ENCODE assay signal across 8 mouse cellular contexts in genomic region chr4:155833836-155834235, GRCm38 (mm10). TPM values are rescaled to one million over a fixed set of nuclear protein-coding genes. Genes with fewer than 3 reads are reported as not detected.
DNase-seq lines count a peak whose midpoint lies in the region; ATAC-seq and TF ChIP-seq lines count a peak whose summit lies in the region.

No protein-coding gene starts in this region.

- no peak overlapping the region; the same call in 1 of the 2 replicates for H3K4me2 ChIP-seq in midbrain, embryonic 13.5 days (replicated peaks)

- no peaks in the 10 kb centered on the region for H3K27me3 ChIP-seq in embryonic facial prominence, embryonic 10.5 days (replicated peaks; ENCODE audit: low read depth, poor library complexity, severe bottlenecking)
- no peaks in the 10 kb centered on the region for H3K27me3 ChIP-seq in limb, embryonic 10.5 days (ENCODE audit: low read depth, poor library complexity, severe bottlenecking)
- H3K27me3 ChIP-seq in midbrain, embryonic 13.5 days, result no peaks in the 10 kb centered on the region
- no peaks in the 10 kb centered on the region for H3K27me3 ChIP-seq in spleen, adult 2 months (ENCODE audit: control insufficient read depth, insufficient read depth, low read length)

- H3K9ac ChIP-seq in midbrain, embryonic 13.5 days (replicated peaks), result no peak overlapping the region

- no peak; the same call in 1 of the 2 replicates for TF ChIP-seq CTCF in spleen, adult 2 months (IDR thresholded peaks at IDR 0.05; ENCODE audit: extremely low read depth, insufficient read depth, insufficient read length, insufficient replicate concordance)

- H3K27ac ChIP-seq in embryonic facial prominence, embryonic 10.5 days (replicated peaks), result no peak overlapping the region
- no peak overlapping the region for H3K27ac ChIP-seq in limb, embryonic 10.5 days
- H3K27ac ChIP-seq in midbrain, embryonic 13.5 days, result peak overlapping the region; percentile 44; the same call in 1 of the 2 replicates
- H3K27ac ChIP-seq in spleen, adult 2 months (ENCODE audit: insufficient read depth, low read length), result peak overlapping the region; percentile 23; the same call in 1 of the 2 replicates

- ATAC-seq in granulocyte monocyte progenitor cell, adult 5-6 weeks (replicated peaks; ENCODE audit: poor library complexity, severe bottlenecking), result peak; percentile 42
- ATAC-seq in midbrain, embryonic 13.5 days, result peak; percentile 41; the same call in 1 of the 2 replicates

- H3K9me3 ChIP-seq in embryonic facial prominence, embryonic 10.5 days, result no peaks in the 10 kb centered on the region
- no peaks in the 10 kb centered on the region for H3K9me3 ChIP-seq in limb, embryonic 10.5 days (replicated peaks)
- no peaks in the 10 kb centered on the region for H3K9me3 ChIP-seq in midbrain, embryonic 13.5 days

- peak overlapping the region; percentile 23; the same call in 1 of the 2 replicates for H3K4me3 ChIP-seq in embryonic facial prominence, embryonic 10.5 days
- H3K4me3 ChIP-seq in limb, embryonic 10.5 days, result peak overlapping the region; percentile 14; the same call in 1 of the 2 replicates
- no peak overlapping the region for H3K4me3 ChIP-seq in midbrain, embryonic 13.5 days (replicated peaks)
- no peak overlapping the region for H3K4me3 ChIP-seq in spleen, adult 2 months (ENCODE audit: extremely low read depth, insufficient read depth, insufficient read length)

- 39% methylated on average over 2 of the region's 2 CpGs for WGBS in embryonic facial prominence, embryonic 10.5 days
- WGBS in limb, embryonic 10.5 days, result 39% methylated on average over 2 of the region's 2 CpGs
- 41% methylated on average over 2 of the region's 2 CpGs for WGBS in midbrain, embryonic 13.5 days
- 43% methylated on average over 2 of the region's 2 CpGs for WGBS in spleen, adult 2 months

- peaks cover 36% of the 10 kb centered on the region for H3K4me1 ChIP-seq in embryonic facial prominence, embryonic 10.5 days
- H3K4me1 ChIP-seq in limb, embryonic 10.5 days, result peaks cover 38% of the 10 kb centered on the region
- peaks cover 25% of the 10 kb centered on the region for H3K4me1 ChIP-seq in midbrain, embryonic 13.5 days (replicated peaks)
- H3K4me1 ChIP-seq in spleen, adult 2 months (ENCODE audit: control insufficient read depth, insufficient read depth, insufficient read length), result peaks cover 9% of the 10 kb centered on the region; the same call in 1 of the 2 replicates

- DNase-seq in urinary bladder, adult 18-20 months (ENCODE audit: low spot score in 2 of 2), result peak; percentile 40 to 75
- DNase-seq in urinary bladder, postnatal 10 days (ENCODE audit: low spot score), result no peak
- peak; percentile 76 for DNase-seq in embryonic facial prominence, embryonic 10.5 days (ENCODE audit: low spot score)
- peak; percentile 77 for DNase-seq in kidney, adult 11 months
- peak; percentile 69 for DNase-seq in limb, embryonic 10.5 days (ENCODE audit: low spot score)
- DNase-seq in spleen, adult 2 months (ENCODE audit: low read depth in 1 of 2, low spot score in 2 of 2), result peak; percentile 34 to 58

- H3K36me3 ChIP-seq in embryonic facial prominence, embryonic 10.5 days (replicated peaks), result peaks cover 34% of the 10 kb centered on the region
- peaks cover 23% of the 10 kb centered on the region for H3K36me3 ChIP-seq in limb, embryonic 10.5 days
- H3K36me3 ChIP-seq in midbrain, embryonic 13.5 days, result peaks cover 12% of the 10 kb centered on the region; the same call in 1 of the 2 replicates
- H3K36me3 ChIP-seq in spleen, adult 2 months (ENCODE audit: control insufficient read depth, insufficient read depth, low read length), result no peaks in the 10 kb centered on the region

- TF ChIP-seq POLR2A in spleen, adult 2 months (IDR thresholded peaks at IDR 0.05; ENCODE audit: low read depth, low read length), result no peak

RNA-seq across cellular contexts. Expression of gene Aurkaip1, which starts 2.8 kb away (rescaled TPM):
- polyA plus RNA-seq in embryonic facial prominence, embryonic 10.5 days (2016; fragmentation: Nextera tagmentation; extraction: Ambion mirVana), result 170 and 178 TPM in 2 replicates
- total RNA-seq in granulocyte monocyte progenitor cell, adult 5-6 weeks (2014; fragmentation: Nextera tagmentation), result 130 and 149 TPM in 2 replicates
- total RNA-seq in granulocyte monocyte progenitor cell, adult 5-6 weeks (2017), result 101 and 159 TPM in 2 replicates
- polyA plus RNA-seq in limb, embryonic 10.5 days (2016; fragmentation: Nextera tagmentation; extraction: Ambion mirVana), result 186 and 204 TPM in 2 replicates
- 140 and 146 TPM in 2 replicates for polyA plus RNA-seq in midbrain, embryonic 13.5 days (2015; fragmentation: Nextera tagmentation; extraction: Ambion mirVana)
- 88.7 and 144 TPM in 2 replicates for polyA plus RNA-seq in spleen, adult 2 months (2012; rRNA removed)

RNA-seq across cellular contexts. Expression of gene Mxra8, which starts 5.6 kb away (rescaled TPM):
- polyA plus RNA-seq in embryonic facial prominence, embryonic 10.5 days (2016; fragmentation: Nextera tagmentation; extraction: Ambion mirVana), result 43.6 and 43.9 TPM in 2 replicates
- 0.39 TPM in 1 of 2 replicates, not detected in the other for total RNA-seq in granulocyte monocyte progenitor cell, adult 5-6 weeks (2014; fragmentation: Nextera tagmentation)
- total RNA-seq in granulocyte monocyte progenitor cell, adult 5-6 weeks (2017), result not detected in 2 replicates
- 39.2 and 48.9 TPM in 2 replicates for polyA plus RNA-seq in limb, embryonic 10.5 days (2016; fragmentation: Nextera tagmentation; extraction: Ambion mirVana)
- polyA plus RNA-seq in midbrain, embryonic 13.5 days (2015; fragmentation: Nextera tagmentation; extraction: Ambion mirVana), result 17.9 and 22.2 TPM in 2 replicates
- polyA plus RNA-seq in spleen, adult 2 months (2012; rRNA removed), result 73.6 and 118 TPM in 2 replicates

RNA-seq across cellular contexts. Expression of gene Dvl1, which starts 13.4 kb away (rescaled TPM):
- 4.3 and 5.0 TPM in 2 replicates for polyA plus RNA-seq in embryonic facial prominence, embryonic 10.5 days (2016; fragmentation: Nextera tagmentation; extraction: Ambion mirVana)
- total RNA-seq in granulocyte monocyte progenitor cell, adult 5-6 weeks (2014; fragmentation: Nextera tagmentation), result 10.1 and 20.3 TPM in 2 replicates
- total RNA-seq in granulocyte monocyte progenitor cell, adult 5-6 weeks (2017), result 12.4 and 21.6 TPM in 2 replicates
- polyA plus RNA-seq in limb, embryonic 10.5 days (2016; fragmentation: Nextera tagmentation; extraction: Ambion mirVana), result 3.8 and 4.7 TPM in 2 replicates
- 8.1 and 8.4 TPM in 2 replicates for polyA plus RNA-seq in midbrain, embryonic 13.5 days (2015; fragmentation: Nextera tagmentation; extraction: Ambion mirVana)
- 98.5 and 132 TPM in 2 replicates for polyA plus RNA-seq in spleen, adult 2 months (2012; rRNA removed)

RNA-seq across cellular contexts. Expression of gene Ccnl2, which starts 21.5 kb away (rescaled TPM):
- 179 and 187 TPM in 2 replicates for polyA plus RNA-seq in embryonic facial prominence, embryonic 10.5 days (2016; fragmentation: Nextera tagmentation; extraction: Ambion mirVana)
- 94.6 and 104 TPM in 2 replicates for total RNA-seq in granulocyte monocyte progenitor cell, adult 5-6 weeks (2014; fragmentation: Nextera tagmentation)
- total RNA-seq in granulocyte monocyte progenitor cell, adult 5-6 weeks (2017), result 75.5 and 84.0 TPM in 2 replicates
- polyA plus RNA-seq in limb, embryonic 10.5 days (2016; fragmentation: Nextera tagmentation; extraction: Ambion mirVana), result 174 and 196 TPM in 2 replicates
- 182 and 189 TPM in 2 replicates for polyA plus RNA-seq in midbrain, embryonic 13.5 days (2015; fragmentation: Nextera tagmentation; extraction: Ambion mirVana)
- polyA plus RNA-seq in spleen, adult 2 months (2012; rRNA removed), result 56.2 and 57.9 TPM in 2 replicates

RNA-seq across cellular contexts. Expression of gene Tas1r3, which starts 29.3 kb away (rescaled TPM):
- 0.29 and 0.43 TPM in 2 replicates for polyA plus RNA-seq in embryonic facial prominence, embryonic 10.5 days (2016; fragmentation: Nextera tagmentation; extraction: Ambion mirVana)
- total RNA-seq in granulocyte monocyte progenitor cell, adult 5-6 weeks (2014; fragmentation: Nextera tagmentation), result 1.5 TPM in 1 of 2 replicates, not detected in the other
- 0.30 and 0.93 TPM in 2 replicates for total RNA-seq in granulocyte monocyte progenitor cell, adult 5-6 weeks (2017)
- 0.24 and 0.31 TPM in 2 replicates for polyA plus RNA-seq in limb, embryonic 10.5 days (2016; fragmentation: Nextera tagmentation; extraction: Ambion mirVana)
- 0.80 and 0.83 TPM in 2 replicates for polyA plus RNA-seq in midbrain, embryonic 13.5 days (2015; fragmentation: Nextera tagmentation; extraction: Ambion mirVana)
- 0.95 and 1.2 TPM in 2 replicates for polyA plus RNA-seq in spleen, adult 2 months (2012; rRNA removed)

Comparison
In these comparisons a context has a peak if more than half of its experiments do, and no peak if none do; other contexts are left out.
1. H3K27ac ChIP-seq: peak in midbrain, embryonic 13.5 days (single experiment) and spleen, adult 2 months (single experiment); none in embryonic facial prominence, embryonic 10.5 days (single experiment) and limb, embryonic 10.5 days (single experiment).
2. H3K4me3 ChIP-seq: peak in embryonic facial prominence, embryonic 10.5 days (single experiment) and limb, embryonic 10.5 days (single experiment); none in midbrain, embryonic 13.5 days (single experiment) and spleen, adult 2 months (single experiment).
3. RNA of gene Dvl1, which starts 13.4 kb away (polyA plus RNA-seq): 98.5 to 132 TPM in spleen, adult 2 months; 8.1 to 8.4 TPM in midbrain, embryonic 13.5 days, 4.3 to 5.0 TPM in embryonic facial prominence, embryonic 10.5 days and 3.8 to 4.7 TPM in limb, embryonic 10.5 days; every median in the first group is over 10 times any median in the second.